Mouse (Mus musculus) midbrain, embryonic 11.5 days (tissue): ENCODE data around the gene Egln1. TPM values are rescaled to one million over a fixed set of nuclear protein-coding genes. Genes with fewer than 3 reads are reported as not detected.

ENCODE experiments used
- ATAC-seq: fragments of 200-750 bp; cut with Nextera tagmentation; 2 replicates; pipeline ENCODE4 v1.8.0; 2017; ENCODE audit warnings: moderate TSS enrichment, moderate library complexity; ENCODE audit not compliant: low FRiP score
- DNase-seq: peaks from one replicate; pipeline ENCODE4 v3.0.0; 2015; ENCODE audit warnings: low spot score; ENCODE audit errors: missing footprints
- H3K27ac ChIP-seq: fragments of 300-500 bp; sonication (generic); 2 replicates; pipeline ENCODE4 v1.5.1; 2014; ENCODE audit warnings: low read depth, low read length
- H3K27me3 ChIP-seq: fragments of 300-500 bp; sonication (generic); 2 replicates; pipeline ENCODE4 v1.6.1; 2014; ENCODE audit warnings: mild to moderate bottlenecking, low read length, moderate library complexity, mixed read lengths; ENCODE audit not compliant: control insufficient read depth, insufficient read depth
- H3K36me3 ChIP-seq: fragments of 300-500 bp; sonication (generic); 2 replicates; pipeline ENCODE4 v1.6.1; 2014; ENCODE audit warnings: mild to moderate bottlenecking, low read length, moderate library complexity, mixed read lengths; ENCODE audit not compliant: control insufficient read depth, insufficient read depth
- H3K4me1 ChIP-seq: fragments of 300-500 bp; sonication (generic); 2 replicates; pipeline ENCODE4 v1.6.1; 2014; ENCODE audit warnings: low read length; ENCODE audit not compliant: control insufficient read depth, insufficient read depth
- H3K4me2 ChIP-seq: fragments of 300-500 bp; sonication (generic); 2 replicates; pipeline ENCODE4 v1.6.1; 2014; ENCODE audit warnings: mild to moderate bottlenecking, moderate library complexity
- H3K4me3 ChIP-seq: fragments of 300-500 bp; sonication (generic); 2 replicates; pipeline ENCODE4 v1.5.1; 2014; ENCODE audit warnings: low read depth, low read length
- H3K9ac ChIP-seq: fragments of 300-500 bp; sonication (generic); 2 replicates; pipeline ENCODE4 v1.6.1; 2014; ENCODE audit warnings: low read length
- H3K9me3 ChIP-seq: fragments of 300-500 bp; sonication (generic); 2 replicates; pipeline ENCODE4 v1.6.1; 2016; ENCODE audit warnings: low read length; ENCODE audit not compliant: control insufficient read depth
- polyA plus RNA-seq: library from polyadenylated mRNA; unstranded; fragments of >200 nt; fragmentation: Nextera tagmentation; extraction: Ambion mirVana; gene quantifications from 2 replicates; pipeline ENCODE4 v1.2.1, GENCODE M21; 2014

Egln1 gene
- polyA plus RNA-seq, 1 experiment from 2014 or later = 18.5 TPM

DNA sequence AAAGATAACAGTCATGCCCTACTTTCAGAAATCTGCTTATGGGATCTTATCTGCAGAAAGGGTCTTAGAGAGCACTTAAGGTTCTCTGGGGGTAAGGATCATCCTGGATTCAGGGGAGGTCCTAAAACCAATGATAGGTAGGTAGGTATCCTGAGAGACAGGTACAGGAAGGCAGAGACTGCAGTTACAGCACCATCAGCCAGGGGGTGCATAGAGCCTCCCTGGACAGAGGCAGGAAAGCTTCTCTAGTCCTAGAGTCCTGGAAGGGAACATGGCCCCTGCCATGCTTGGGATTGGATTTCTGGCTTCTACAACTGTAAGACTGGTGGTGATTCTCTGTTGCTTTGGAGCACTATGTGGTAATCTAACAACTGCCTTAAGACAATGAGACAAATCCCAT, 89.7 kb downstream of the Egln1 start:
- H3K27me3 ChIP-seq = no peaks in the 10 kb centered on the region
- H3K9me3 ChIP-seq = no peaks in the 10 kb centered on the region
- H3K27ac ChIP-seq = no peak overlapping the region
- ATAC-seq (no peak), DNase-seq (no peak)
- no peak overlapping the region for H3K4me2 ChIP-seq
- H3K4me3 ChIP-seq = no peak overlapping the region
- peaks cover 6% of the 10 kb centered on the region for H3K4me1 ChIP-seq
- peaks cover 34% of the 10 kb centered on the region for H3K36me3 ChIP-seq
- H3K9ac ChIP-seq = no peak overlapping the region

Other genes with a start within 250 kb of the Egln1 start
- gene Ttc13, start 227.3 kb downstream of the Egln1 start, polyA plus RNA-seq = 61.5 and 62.7 TPM in 2 replicates
- 31.1 and 33.0 TPM in 2 replicates for gene Arv1, start 227.2 kb downstream of the Egln1 start, polyA plus RNA-seq
- 2.1 and 2.2 TPM in 2 replicates for gene Fam89a, start 197.5 kb downstream of the Egln1 start, polyA plus RNA-seq
- gene Trim67, start 156.2 kb downstream of the Egln1 start, polyA plus RNA-seq = 2.9 and 3.3 TPM in 2 replicates
- gene Gnpat, start 86.3 kb downstream of the Egln1 start, polyA plus RNA-seq = 136 and 138 TPM in 2 replicates
- 40.6 and 41.7 TPM in 2 replicates for gene 2810004N23Rik, start 86.2 kb downstream of the Egln1 start, polyA plus RNA-seq
- gene Exoc8, start 51.6 kb downstream of the Egln1 start, polyA plus RNA-seq = 7.1 and 7.2 TPM in 2 replicates
- gene Sprtn, start 51.4 kb downstream of the Egln1 start, polyA plus RNA-seq = 12.5 and 14.1 TPM in 2 replicates
- 155 and 175 TPM in 2 replicates for gene Tsnax, start 63.7 kb upstream of the Egln1 start, polyA plus RNA-seq
- 0.82 and 0.87 TPM in 2 replicates for gene Disc1, start 104.9 kb upstream of the Egln1 start, polyA plus RNA-seq